Mouse (Mus musculus) brain, embryonic 14.5 days (tissue): ENCODE measurements around the gene Ppp4r3a.

Source experiments
- CTCF ChIP-seq: fragments of 200-500 bp; IDR thresholded peaks from 2 replicates; pipeline ENCODE4 v1.5.1; 2012; ENCODE audit warnings: inconsistent platforms, mild to moderate bottlenecking, moderate library complexity, borderline replicate concordance; ENCODE audit not compliant: insufficient read depth, insufficient read length; ENCODE audit errors: extremely low read depth
- POLR2A ChIP-seq: fragments of 200-500 bp; IDR thresholded peaks from 2 replicates; pipeline ENCODE4 v1.6.1; 2012; ENCODE audit warnings: mild to moderate bottlenecking, inconsistent platforms, borderline replicate concordance; ENCODE audit not compliant: poor library complexity, insufficient read depth, insufficient read length, severe bottlenecking; ENCODE audit errors: extremely low read depth

DNA sequence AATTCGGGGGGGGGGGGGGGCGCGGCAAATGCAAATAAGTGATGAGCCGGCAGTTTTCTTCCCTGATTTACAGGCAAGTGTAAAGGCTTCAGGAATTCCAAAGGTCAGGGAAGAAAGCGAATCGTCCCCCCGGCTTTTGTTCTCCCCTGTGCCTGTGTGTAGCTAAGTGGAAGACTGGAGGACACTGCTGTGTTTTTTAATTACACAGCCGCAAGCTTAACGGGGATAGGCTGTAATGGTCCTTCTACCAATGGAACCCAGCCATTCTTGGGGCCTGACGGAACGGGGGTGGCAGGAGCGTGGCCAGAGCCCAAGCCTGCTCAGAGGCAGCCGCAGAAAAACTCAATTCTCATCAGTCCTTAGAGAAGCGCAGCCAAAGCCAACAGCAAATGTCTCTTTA, 56.6 kb downstream of the Ppp4r3a start:
- TF ChIP-seq POLR2A (no peak), CTCF (no peak)
